Mouse (Mus musculus) MEL (cell line): Measurements from ENCODE around the gene Sorl1. TPM values are rescaled to one million over a fixed set of nuclear protein-coding genes. Genes with fewer than 3 reads are reported as not detected.

ENCODE experiments used
- DNase-seq: peaks from one replicate; pipeline ENCODE4 v3.0.0; 2011; ENCODE audit warnings: low read depth, low spot score
- H3K27ac ChIP-seq: 2 replicates; pipeline ENCODE4 v1.5.1; 2012; ENCODE audit warnings: low read depth, mild to moderate bottlenecking, control low read depth, low read length, moderate library complexity; ENCODE audit not compliant: control insufficient read depth
- H3K27me3 ChIP-seq, 2 experiments: fragments of 150-350 bp in 1 of 2; sonication (generic) in 1 of 2; 2 replicates each; pipeline ENCODE4 v1.6.1; 2012; ENCODE audit warnings: low read length in 2 of 2, mild to moderate bottlenecking in 2 of 2, improper control_type of control experiment in 1 of 2, moderate library complexity in 1 of 2; ENCODE audit not compliant: insufficient read depth in 2 of 2, control insufficient read depth in 1 of 2
- H3K36me3 ChIP-seq, 2 experiments: 2 replicates each; pipeline ENCODE4 v1.6.1; 2012 to 2014; ENCODE audit warnings: low read length in 2 of 2, improper control_type of control experiment in 1 of 2, inconsistent platforms in 1 of 2, mild to moderate bottlenecking in 1 of 2; ENCODE audit not compliant: insufficient read depth in 2 of 2, control insufficient read depth in 1 of 2
- H3K4me1 ChIP-seq, 2 experiments: fragments of 150-350 bp in 1 of 2; sonication (generic) in 1 of 2; 2 replicates each; pipeline ENCODE4 v1.6.1; 2012; ENCODE audit warnings: low read length in 2 of 2, improper control_type of control experiment in 1 of 2, mild to moderate bottlenecking in 1 of 2; ENCODE audit not compliant: insufficient read depth in 2 of 2, control insufficient read depth in 1 of 2
- H3K4me3 ChIP-seq, 2 experiments: fragments of 150-350 bp in 1 of 2; sonication (generic) in 1 of 2; 2 replicates each; pipeline ENCODE4 v1.5.1; 2012; ENCODE audit warnings: low read depth in 2 of 2, low read length in 2 of 2, mild to moderate bottlenecking in 2 of 2, moderate library complexity in 2 of 2, control low read depth in 1 of 2, improper control_type of control experiment in 1 of 2; ENCODE audit not compliant: control insufficient read depth in 1 of 2, insufficient read depth in 1 of 2
- H3K79me2 ChIP-seq: 2 replicates; pipeline ENCODE4 v1.6.1; 2012; ENCODE audit warnings: mild to moderate bottlenecking, low read length, moderate library complexity; ENCODE audit not compliant: control insufficient read depth, poor library complexity, insufficient read depth
- H3K9ac ChIP-seq: 2 replicates; pipeline ENCODE4 v1.6.1; 2012; ENCODE audit warnings: low read depth, mild to moderate bottlenecking, control low read depth, low read length, moderate library complexity; ENCODE audit not compliant: control insufficient read depth, poor library complexity, severe bottlenecking
- H3K9me3 ChIP-seq: fragments of 150-350 bp; sonication (generic); replicated peaks from 2 replicates; pipeline ENCODE4 v1.6.1; 2012; ENCODE audit warnings: mild to moderate bottlenecking, low read length, improper control_type of control experiment, moderate library complexity; ENCODE audit not compliant: insufficient read depth
- CHD1 ChIP-seq: IDR thresholded peaks from 2 replicates; pipeline ENCODE4 v1.6.1; 2012; ENCODE audit warnings: low read depth, mild to moderate bottlenecking, inconsistent platforms, low read length, improper control_type of control experiment
- CHD2 ChIP-seq: IDR thresholded peaks from 2 replicates; pipeline ENCODE4 v1.6.1; 2011; ENCODE audit warnings: low read length, improper control_type of control experiment
- E2F4 ChIP-seq: IDR thresholded peaks from 2 replicates; pipeline ENCODE4 v1.6.1; 2011; ENCODE audit warnings: low read depth, low read length, improper control_type of control experiment, borderline replicate concordance
- ELF1 ChIP-seq: IDR thresholded peaks from 2 replicates; pipeline ENCODE4 v1.6.1; 2014; ENCODE audit warnings: low read depth, mild to moderate bottlenecking, inconsistent platforms, low read length, improper control_type of control experiment, moderate library complexity
- GATA1 ChIP-seq: IDR thresholded peaks from 2 replicates; pipeline ENCODE4 v1.6.1; 2011; ENCODE audit warnings: low read depth, low read length, improper control_type of control experiment
- KAT2A ChIP-seq: conservative IDR thresholded peaks from 2 replicates; pipeline ENCODE4 v1.6.1; 2012; ENCODE audit warnings: low read depth, low read length, improper control_type of control experiment, inconsistent platforms
- MAFK ChIP-seq: IDR thresholded peaks from 2 replicates; pipeline ENCODE4 v1.6.1; 2011; ENCODE audit warnings: low read depth, mild to moderate bottlenecking, low read length, improper control_type of control experiment, borderline replicate concordance
- MEF2A ChIP-seq: IDR thresholded peaks from 2 replicates; pipeline ENCODE4 v1.6.1; 2014; ENCODE audit warnings: low read depth, mild to moderate bottlenecking, inconsistent platforms, low read length, improper control_type of control experiment; ENCODE audit not compliant: poor library complexity, insufficient replicate concordance, severe bottlenecking; ENCODE audit errors: extremely low read depth
- MXI1 ChIP-seq: IDR thresholded peaks from 2 replicates; pipeline ENCODE4 v1.6.1; 2011; ENCODE audit warnings: mild to moderate bottlenecking, low read depth, low read length, improper control_type of control experiment
- MYB ChIP-seq: IDR thresholded peaks from 2 replicates; pipeline ENCODE4 v1.6.1; 2011; ENCODE audit warnings: mild to moderate bottlenecking, low read depth, low read length, improper control_type of control experiment
- MYC ChIP-seq: IDR thresholded peaks from 2 replicates; pipeline ENCODE4 v1.6.1; 2011; ENCODE audit warnings: low read depth, mild to moderate bottlenecking, low read length, improper control_type of control experiment, moderate library complexity
- NELFE ChIP-seq: IDR thresholded peaks from 2 replicates; pipeline ENCODE4 v1.6.1; 2011; ENCODE audit warnings: low read depth, low read length, improper control_type of control experiment
- POLR2AphosphoS2 ChIP-seq: IDR thresholded peaks from 2 replicates; pipeline ENCODE4 v1.6.1; 2011; ENCODE audit warnings: low read length, improper control_type of control experiment
- RAD21 ChIP-seq: IDR thresholded peaks from 2 replicates; pipeline ENCODE4 v1.6.1; 2011; ENCODE audit warnings: mild to moderate bottlenecking, low read depth, low read length, improper control_type of control experiment
- RCOR1 ChIP-seq: IDR thresholded peaks from 2 replicates; pipeline ENCODE4 v1.6.1; 2012; ENCODE audit warnings: low read depth, mild to moderate bottlenecking, inconsistent platforms, low read length, improper control_type of control experiment
- SIN3A ChIP-seq: IDR thresholded peaks from 2 replicates; pipeline ENCODE4 v1.6.1; 2012; ENCODE audit warnings: low read length, improper control_type of control experiment, inconsistent platforms
- TAL1 ChIP-seq: IDR thresholded peaks from 2 replicates; pipeline ENCODE4 v1.6.1; 2012; ENCODE audit warnings: mild to moderate bottlenecking, inconsistent platforms, low read length, moderate library complexity, mixed read lengths
- TBP ChIP-seq: IDR thresholded peaks from 2 replicates; pipeline ENCODE4 v1.8.0; 2011; ENCODE audit warnings: low read depth, low read length, improper control_type of control experiment
- TCF12 ChIP-seq: IDR thresholded peaks from 2 replicates; pipeline ENCODE4 v1.6.1; 2014; ENCODE audit warnings: low read depth, mild to moderate bottlenecking, inconsistent platforms, low read length, improper control_type of control experiment, moderate library complexity
- UBTF ChIP-seq: IDR thresholded peaks from 2 replicates; pipeline ENCODE4 v1.6.1; 2012; ENCODE audit warnings: low read depth, mild to moderate bottlenecking, inconsistent platforms, low read length, improper control_type of control experiment, moderate library complexity, borderline replicate concordance; ENCODE audit not compliant: insufficient read depth
- USF2 ChIP-seq, 2 experiments: IDR thresholded peaks; 2 replicates each; pipeline ENCODE4 v1.6.1; 2011 to 2012; ENCODE audit warnings: improper control_type of control experiment in 2 of 2, low read length in 2 of 2, borderline replicate concordance in 1 of 2, inconsistent platforms in 1 of 2, low read depth in 1 of 2, mild to moderate bottlenecking in 1 of 2; ENCODE audit not compliant: insufficient read depth in 1 of 2
- ZNF384 ChIP-seq: IDR thresholded peaks from 2 replicates; pipeline ENCODE4 v1.6.1; 2012; ENCODE audit warnings: low read depth, mild to moderate bottlenecking, inconsistent platforms, low read length, improper control_type of control experiment
- polyA plus RNA-seq, 2 experiments: library from polyadenylated mRNA; stranded (reverse) in 1 of 2; unstranded in 1 of 2; fragments of >175 nt in 1 of 2; fragments of >200 nt in 1 of 2; gene quantifications; 2 replicates each; pipeline versions ENCODE4 v1.2.1 to v1.2.4; 2012; ENCODE audit warnings: low replicate concordance in 2 of 2, low read depth in 1 of 2; ENCODE audit not compliant: insufficient read length in 2 of 2, insufficient read depth in 1 of 2, missing spikeins in 1 of 2
- total RNA-seq: library from RNA; depleted of rRNA; stranded (reverse); fragments of 300-350 nt; gene quantifications from 2 replicates; pipeline ENCODE4 v1.2.3, GENCODE M21; 2012

Sorl1 gene
- total and polyA plus RNA-seq, 3 experiments: not detected

DNA sequence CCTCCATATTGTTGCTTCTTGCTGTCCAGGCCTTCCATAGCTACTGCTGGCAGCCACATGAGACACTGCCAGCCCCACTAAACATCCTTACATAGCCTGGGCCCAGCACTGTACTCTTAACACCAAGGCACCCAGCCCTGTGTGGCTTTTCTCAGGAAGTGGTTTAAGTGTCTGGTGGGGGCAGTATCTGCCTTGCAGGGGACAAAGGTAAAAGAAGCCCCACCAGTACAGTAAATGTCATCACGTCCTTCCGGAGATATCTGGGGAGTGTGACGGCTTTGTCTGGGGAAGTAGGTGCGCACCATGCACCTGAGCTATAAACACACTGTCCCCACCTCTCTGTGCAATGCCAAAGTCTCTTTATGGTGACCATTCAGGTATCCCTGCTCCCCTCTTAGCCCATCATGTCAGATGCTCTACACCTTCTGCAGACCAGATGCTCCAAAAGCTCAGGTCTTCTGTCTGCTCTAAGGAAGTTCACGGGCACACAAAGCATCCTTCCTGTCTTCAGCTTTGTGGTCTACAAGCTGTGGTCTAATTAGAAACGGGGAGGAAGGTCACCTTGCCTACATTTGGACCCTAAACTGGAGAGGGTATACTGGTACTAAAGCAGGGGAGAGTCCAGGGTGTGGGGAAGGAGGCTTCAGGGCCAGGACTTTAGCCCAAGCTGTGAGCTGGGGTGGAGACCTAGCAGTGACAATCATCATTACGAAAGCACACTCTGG is 26.9 kb downstream of the Sorl1 start:
- H3K9ac ChIP-seq: no peak overlapping the region
- H3K27ac ChIP-seq: no peak overlapping the region
- H3K36me3 ChIP-seq: no peaks in the 10 kb centered on the region
- H3K79me2 ChIP-seq: no peaks in the 10 kb centered on the region
- no peak for DNase-seq
- no peaks in the 10 kb centered on the region for H3K9me3 ChIP-seq
- H3K27me3 ChIP-seq: no peaks in the 10 kb centered on the region
- H3K4me1 ChIP-seq: no peaks in the 10 kb centered on the region
- no peak overlapping the region for H3K4me3 ChIP-seq
- TF ChIP-seq MXI1 (no peak), MYB (no peak), E2F4 (no peak), ELF1 (no peak), GATA1 (no peak)

DNA sequence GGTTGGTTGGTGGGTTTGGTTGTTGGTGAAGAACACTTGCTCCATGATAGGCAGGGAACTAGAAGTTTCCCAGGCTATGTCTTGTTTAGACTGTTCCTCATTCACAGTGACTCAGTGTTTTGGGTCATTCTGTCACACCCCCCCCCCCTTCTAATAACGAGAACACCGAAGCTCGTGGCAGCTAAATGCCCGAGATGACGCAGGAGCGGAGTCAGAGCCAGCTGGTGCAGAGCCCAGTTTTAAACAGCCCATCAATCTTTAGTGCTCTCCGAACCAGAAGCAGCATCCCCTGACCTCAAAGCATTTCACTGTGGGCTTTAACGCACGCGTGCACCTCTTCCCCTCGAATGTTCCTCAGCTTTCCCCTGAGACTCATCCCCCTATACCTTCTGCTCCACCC is 29.3 kb downstream of the Sorl1 start:
- H3K4me1 ChIP-seq: no peaks in the 10 kb centered on the region
- no peak overlapping the region for H3K27ac ChIP-seq
- no peaks in the 10 kb centered on the region for H3K27me3 ChIP-seq
- no peaks in the 10 kb centered on the region for H3K36me3 ChIP-seq
- TF ChIP-seq MEF2A: no peak
- no peak for TF ChIP-seq KAT2A
- no peak for TF ChIP-seq TCF12
- no peak for TF ChIP-seq RCOR1
- TF ChIP-seq NELFE: no peak
- no peak for TF ChIP-seq UBTF
- TF ChIP-seq USF2 (IDR thresholded peaks at IDR 0.05; ENCODE audit: borderline replicate concordance in 1 of 2, insufficient read depth in 1 of 2, low read depth in 1 of 2, low read length in 2 of 2): no peak
- TF ChIP-seq RAD21: no peak
- no peak for TF ChIP-seq TBP
- TF ChIP-seq SIN3A: no peak
- no peak for TF ChIP-seq CHD2
- no peak for TF ChIP-seq MAFK
- TF ChIP-seq GATA1: no peak
- TF ChIP-seq ELF1: no peak
- TF ChIP-seq CHD1: no peak
- TF ChIP-seq ZNF384: no peak
- TF ChIP-seq MYC: no peak
- TF ChIP-seq TAL1: no peak
- no peak for TF ChIP-seq POLR2AphosphoS2
- H3K79me2 ChIP-seq: no peaks in the 10 kb centered on the region
- no peak overlapping the region for H3K4me3 ChIP-seq
- DNase-seq: no peak
- no peak overlapping the region for H3K9ac ChIP-seq
- H3K9me3 ChIP-seq: no peaks in the 10 kb centered on the region
